Mouse (Mus musculus): ENCODE results near the gene Itsn1. TPM values are rescaled to one million over a fixed set of nuclear protein-coding genes. Genes with fewer than 3 reads are reported as not detected.

The Itsn1 gene
- polyA plus RNA-seq, 1 experiment from 2014 or later: 55.5 TPM

- no peak for DNase-seq (ENCODE audit: low spot score)
These were observed 119.4 kb downstream of the Itsn1 start for GRCm38 (mm10) chr16:91848505-91848904.

GRCm38 (mm10) chr16:91848906-91849603 lies 120.0 kb downstream of the Itsn1 start:
- Histone ChIP-seq H3K27ac (no peak overlapping the region), H3K36me3 (peaks cover 99% of the 10 kb centered on the region), H3K4me1 (replicated peaks) (peaks cover 11% of the 10 kb centered on the region; the same call in 1 of the 2 replicates), H3K9me3 (no peaks in the 10 kb centered on the region), H3K4me3 (no peak overlapping the region), H3K27me3 (ENCODE audit: insufficient read depth, poor library complexity, severe bottlenecking) (no peaks in the 10 kb centered on the region)
- no peak for DNase-seq (ENCODE audit: low spot score)
- WGBS: 92% methylated on average over 7 of the region's 7 CpGs

More at GRCm38 (mm10) chr16:91848505-91848904, 119.4 kb downstream of the Itsn1 start:
- WGBS: 95% methylated on average over 9 of the region's 9 CpGs
- Histone ChIP-seq H3K4me3 (no peak overlapping the region), H3K36me3 (peaks cover 99% of the 10 kb centered on the region), H3K9me3 (no peaks in the 10 kb centered on the region), H3K27ac (no peak overlapping the region), H3K4me1 (replicated peaks) (peaks cover 11% of the 10 kb centered on the region; the same call in 1 of the 2 replicates), H3K27me3 (ENCODE audit: insufficient read depth, poor library complexity, severe bottlenecking) (no peaks in the 10 kb centered on the region)

GRCm38 (mm10) chr16:91850175-91850574 lies 121.1 kb downstream of the Itsn1 start:
- Histone ChIP-seq H3K27ac (no peak overlapping the region), H3K36me3 (peaks cover 99% of the 10 kb centered on the region), H3K4me1 (replicated peaks) (peaks cover 7% of the 10 kb centered on the region; the same call in 1 of the 2 replicates), H3K9me3 (no peaks in the 10 kb centered on the region), H3K4me3 (no peak overlapping the region), H3K27me3 (ENCODE audit: insufficient read depth, poor library complexity, severe bottlenecking) (no peaks in the 10 kb centered on the region)
- no peak for DNase-seq (ENCODE audit: low spot score)
- WGBS: 91% methylated on average over 3 of the region's 3 CpGs

- Histone ChIP-seq H3K4me3 (no peak overlapping the region), H3K27me3 (ENCODE audit: insufficient read depth, poor library complexity, severe bottlenecking) (no peaks in the 10 kb centered on the region), H3K9me3 (no peaks in the 10 kb centered on the region), H3K4me1 (replicated peaks) (no peaks in the 10 kb centered on the region), H3K27ac (0 out of 2 replicates have a peak overlapping the region, but pooled peaks have one; percentile 12), H3K36me3 (peaks cover 100% of the 10 kb centered on the region)
- 88% methylated on average over 19 of the region's 19 CpGs for WGBS
- DNase-seq (ENCODE audit: low spot score): no peak
These were observed 122.6 kb downstream of the Itsn1 start for GRCm38 (mm10) chr16:91851456-91852231.

- Histone ChIP-seq H3K9me3 (no peaks in the 10 kb centered on the region), H3K4me1 (replicated peaks) (no peaks in the 10 kb centered on the region), H3K27me3 (ENCODE audit: insufficient read depth, poor library complexity, severe bottlenecking) (no peaks in the 10 kb centered on the region), H3K36me3 (peaks cover 100% of the 10 kb centered on the region), H3K4me3 (no peak overlapping the region), H3K27ac (no peak overlapping the region)
- WGBS: 82% methylated on average over 10 of the region's 10 CpGs
- DNase-seq (ENCODE audit: low spot score): no peak
These were observed 123.7 kb downstream of the Itsn1 start for GRCm38 (mm10) chr16:91852753-91853152.

GRCm38 (mm10) chr16:91853223-91853622 lies 124.1 kb downstream of the Itsn1 start:
- peaks cover 100% of the 10 kb centered on the region for H3K36me3 ChIP-seq
- H3K9me3 ChIP-seq: no peaks in the 10 kb centered on the region
- no peaks in the 10 kb centered on the region for H3K27me3 ChIP-seq (ENCODE audit: insufficient read depth, poor library complexity, severe bottlenecking)
- no peak for DNase-seq (ENCODE audit: low spot score)
- WGBS: 93% methylated on average over 12 of the region's 12 CpGs
- no peaks in the 10 kb centered on the region for H3K4me1 ChIP-seq (replicated peaks)
- H3K27ac ChIP-seq: no peak overlapping the region
- no peak overlapping the region for H3K4me3 ChIP-seq

- 96% methylated on average over 7 of the region's 7 CpGs for WGBS
These were observed 129.6 kb downstream of the Itsn1 start for GRCm38 (mm10) chr16:91858695-91859094.

GRCm38 (mm10) chr16:91859203-91859602 lies 130.1 kb downstream of the Itsn1 start:
- Histone ChIP-seq H3K4me3 (no peak overlapping the region), H3K36me3 (peaks cover 94% of the 10 kb centered on the region), H3K9me3 (no peaks in the 10 kb centered on the region), H3K27me3 (ENCODE audit: insufficient read depth, poor library complexity, severe bottlenecking) (no peaks in the 10 kb centered on the region), H3K4me1 (replicated peaks) (peaks cover 32% of the 10 kb centered on the region), H3K27ac (no peak overlapping the region)
- 90% methylated on average over 3 of the region's 3 CpGs for WGBS
- DNase-seq (ENCODE audit: low spot score): no peak

More at GRCm38 (mm10) chr16:91858695-91859094, 129.6 kb downstream of the Itsn1 start:
- peaks cover 32% of the 10 kb centered on the region for H3K4me1 ChIP-seq (replicated peaks)
- H3K9me3 ChIP-seq: no peaks in the 10 kb centered on the region
- H3K27ac ChIP-seq: no peak overlapping the region
- H3K36me3 ChIP-seq: peaks cover 94% of the 10 kb centered on the region
- DNase-seq (ENCODE audit: low spot score): no peak
- H3K27me3 ChIP-seq (ENCODE audit: insufficient read depth, poor library complexity, severe bottlenecking): no peaks in the 10 kb centered on the region
- H3K4me3 ChIP-seq: no peak overlapping the region

GRCm38 (mm10) chr16:91859958-91860357 lies 130.9 kb downstream of the Itsn1 start:
- DNase-seq (ENCODE audit: low spot score): no peak
- 85% methylated on average over 8 of the region's 8 CpGs for WGBS

GRCm38 (mm10) chr16:91860471-91861125 lies 131.5 kb downstream of the Itsn1 start:
- no peak for DNase-seq (ENCODE audit: low spot score)
- Histone ChIP-seq H3K9me3 (no peaks in the 10 kb centered on the region), H3K27ac (0 out of 2 replicates have a peak overlapping the region, but pooled peaks have one; percentile 0), H3K27me3 (ENCODE audit: insufficient read depth, poor library complexity, severe bottlenecking) (no peaks in the 10 kb centered on the region), H3K36me3 (peaks cover 93% of the 10 kb centered on the region), H3K4me3 (no peak overlapping the region), H3K4me1 (replicated peaks) (peaks cover 36% of the 10 kb centered on the region)
- WGBS: 78% methylated on average over 14 of the region's 14 CpGs

More at GRCm38 (mm10) chr16:91859958-91860357, 130.9 kb downstream of the Itsn1 start:
- H3K4me1 ChIP-seq (replicated peaks): peaks cover 36% of the 10 kb centered on the region
- H3K9me3 ChIP-seq: no peaks in the 10 kb centered on the region
- no peak overlapping the region for H3K4me3 ChIP-seq
- no peaks in the 10 kb centered on the region for H3K27me3 ChIP-seq (ENCODE audit: insufficient read depth, poor library complexity, severe bottlenecking)
- no peak overlapping the region for H3K27ac ChIP-seq
- peaks cover 94% of the 10 kb centered on the region for H3K36me3 ChIP-seq

GRCm38 (mm10) chr16:91861784-91862371 lies 132.8 kb downstream of the Itsn1 start:
- no peaks in the 10 kb centered on the region for H3K27me3 ChIP-seq (ENCODE audit: insufficient read depth, poor library complexity, severe bottlenecking)

GRCm38 (mm10) chr16:91862836-91863235 lies 133.8 kb downstream of the Itsn1 start:
- Histone ChIP-seq H3K4me3 (no peak overlapping the region), H3K27ac (peak overlapping the region; percentile 62; the same call in 1 of the 2 replicates), H3K9me3 (no peaks in the 10 kb centered on the region), H3K4me1 (replicated peaks) (peaks cover 36% of the 10 kb centered on the region), H3K36me3 (peaks cover 93% of the 10 kb centered on the region), H3K27me3 (ENCODE audit: insufficient read depth, poor library complexity, severe bottlenecking) (no peaks in the 10 kb centered on the region)
- 68% methylated on average over 7 of the region's 7 CpGs for WGBS
- DNase-seq (ENCODE audit: low spot score): no peak

More at GRCm38 (mm10) chr16:91861784-91862371, 132.8 kb downstream of the Itsn1 start:
- H3K4me3 ChIP-seq: no peak overlapping the region
- peaks cover 36% of the 10 kb centered on the region for H3K4me1 ChIP-seq (replicated peaks)
- no peak for DNase-seq (ENCODE audit: low spot score)
- peaks cover 93% of the 10 kb centered on the region for H3K36me3 ChIP-seq
- WGBS: 67% methylated on average over 6 of the region's 6 CpGs
- peak overlapping the region; percentile 50 for H3K27ac ChIP-seq
- H3K9me3 ChIP-seq: no peaks in the 10 kb centered on the region
